Mouse (Mus musculus) left cerebral cortex, adult 2 months (tissue): ENCODE results near the gene Nfix. TPM values are rescaled to one million over a fixed set of nuclear protein-coding genes. Genes with fewer than 3 reads are reported as not detected.

Experiments
- DNase-seq, 2 experiments: peaks; one replicate each; pipeline ENCODE4 v3.0.0; 2021 to 2022; ENCODE audit warnings: low spot score in 2 of 2, mixed read lengths in 1 of 2; ENCODE audit errors: extremely low spot score in 1 of 2
- H3K27ac ChIP-seq: fragments of 200-600 bp; 2 replicates; pipeline ENCODE4 v1.8.1; 2022
- H3K4me3 ChIP-seq: fragments of 200-600 bp; 2 replicates; pipeline ENCODE4 v1.8.1; 2022
- CTCF ChIP-seq: fragments of 200-600 bp; IDR thresholded peaks from 2 replicates; pipeline ENCODE4 v1.8.1; 2022; ENCODE audit warnings: antibody characterized with exemption, mild to moderate bottlenecking, moderate library complexity
- intact Hi-C: fragments of 180-260 bp; cut with DNase I; formaldehyde crosslinking; loops from one replicate; pipeline ENCODE4 v1.15.1; 2025
- total RNA-seq, 2 experiments: library from RNA; stranded (reverse); gene quantifications; 2 replicates each; pipeline ENCODE4 v1.2.3; 2021

The Nfix gene
- total RNA-seq, 2 experiments from 2014 or later = 347 to 350 TPM

GRCm38 (mm10) chr8:84736521-84736920, 63.6 kb downstream of the Nfix start:
- no peak for DNase-seq
- Histone ChIP-seq H3K27ac (peak overlapping the region; percentile 33), H3K4me3 (no peak overlapping the region)
- intact Hi-C loops = loop anchor here (2.0 to 5.0 kb wide), 3 partner anchors 28 to 61 kb away; no protein-coding TSS in a partner anchor
- TF ChIP-seq CTCF = no peak

- no peak for DNase-seq
- intact Hi-C loops = loop anchor here (5.0 kb wide), 2 partner anchors 37 to 62 kb away; no protein-coding TSS in a partner anchor
- peak overlapping the region; percentile 33 for H3K27ac ChIP-seq
- no peak for TF ChIP-seq CTCF
- H3K4me3 ChIP-seq = no peak overlapping the region
Measured at GRCm38 (mm10) chr8:84735597-84735996, 64.5 kb downstream of the Nfix start.

- DNase-seq = no peak
- TF ChIP-seq CTCF = no peak
- no peak overlapping the region for H3K4me3 ChIP-seq
- intact Hi-C loops = loop anchor here (5.0 kb wide), 2 partner anchors 38 to 63 kb away; no protein-coding TSS in a partner anchor
- peak overlapping the region; percentile 33 for H3K27ac ChIP-seq
Measured at GRCm38 (mm10) chr8:84734680-84735079, 65.5 kb downstream of the Nfix start.

- no peak for DNase-seq
- Histone ChIP-seq H3K4me3 (no peak overlapping the region), H3K27ac (peak overlapping the region; percentile 33)
- TF ChIP-seq CTCF = no peak
- intact Hi-C loops = no loop called here
Measured at GRCm38 (mm10) chr8:84733959-84734358, 66.2 kb downstream of the Nfix start.

- no peak overlapping the region for H3K4me3 ChIP-seq
- H3K27ac ChIP-seq = peak overlapping the region; percentile 66
- intact Hi-C loops = no loop called here
- TF ChIP-seq CTCF = no peak
- no peak for DNase-seq
Measured at GRCm38 (mm10) chr8:84732996-84733395, 67.1 kb downstream of the Nfix start.

- Histone ChIP-seq H3K27ac (peak overlapping the region; percentile 66), H3K4me3 (no peak overlapping the region)
- no peak for DNase-seq
- no peak for TF ChIP-seq CTCF
- intact Hi-C loops = no loop called here
Measured at GRCm38 (mm10) chr8:84732545-84732944, 67.6 kb downstream of the Nfix start.

- intact Hi-C loops = no loop called here
- TF ChIP-seq CTCF = no peak
- Histone ChIP-seq H3K4me3 (no peak overlapping the region), H3K27ac (peak overlapping the region; percentile 87)
- DNase-seq = no peak
Measured at GRCm38 (mm10) chr8:84731371-84732177, 68.6 kb downstream of the Nfix start.

GRCm38 (mm10) chr8:84730541-84731370, 69.4 kb downstream of the Nfix start:
- Histone ChIP-seq H3K27ac (peak overlapping the region; percentile 87), H3K4me3 (no peak overlapping the region)
- intact Hi-C loops = no loop called here
- TF ChIP-seq CTCF = no peak
- DNase-seq = no peak

GRCm38 (mm10) chr8:84729921-84730362, 70.2 kb downstream of the Nfix start:
- no peak; the same call in 1 of the 2 replicates for TF ChIP-seq CTCF
- peak overlapping the region; percentile 87 for H3K27ac ChIP-seq
- intact Hi-C loops = no loop called here
- no peak overlapping the region for H3K4me3 ChIP-seq
- DNase-seq = no peak

GRCm38 (mm10) chr8:84728474-84728873, 71.7 kb downstream of the Nfix start:
- Histone ChIP-seq H3K4me3 (no peak overlapping the region), H3K27ac (peak overlapping the region; percentile 87)
- DNase-seq = no peak
- TF ChIP-seq CTCF = no peak
- intact Hi-C loops = no loop called here

GRCm38 (mm10) chr8:84725941-84726259, 74.2 kb downstream of the Nfix start:
- no peak overlapping the region for H3K4me3 ChIP-seq

More at GRCm38 (mm10) chr8:84725941-84726259, 74.2 kb downstream of the Nfix start:
- no peak for DNase-seq
- peak; percentile 66 for TF ChIP-seq CTCF
- intact Hi-C loops = no loop called here
- H3K27ac ChIP-seq = peak overlapping the region; percentile 88
